Mouse (Mus musculus) olfactory bulb, adult 2 months (tissue): ENCODE data around the gene Ttf1.

Experiments
- CTCF ChIP-seq: fragments of 200-500 bp; IDR thresholded peaks from 2 replicates; pipeline ENCODE4 v1.5.1; 2012; ENCODE audit warnings: low read depth, mild to moderate bottlenecking, low read length, moderate library complexity; ENCODE audit not compliant: insufficient read depth
- POLR2A ChIP-seq: fragments of 200-500 bp; IDR thresholded peaks from 2 replicates; pipeline ENCODE4 v1.6.1; 2012; ENCODE audit warnings: mild to moderate bottlenecking, low read depth, low read length, moderate library complexity; ENCODE audit not compliant: insufficient read depth

- TF ChIP-seq POLR2A (no peak), CTCF (no peak)
Measured at GRCm38 (mm10) chr2:29120969-29121368, 60.9 kb downstream of the Ttf1 start.
